Mouse (Mus musculus) CH12.LX (cell line): ENCODE data around the gene Hist2h4. TPM values are rescaled to one million over a fixed set of nuclear protein-coding genes. Genes with fewer than 3 reads are reported as not detected.
"Not testable (repeated sequence)": the region's sequence is repeated elsewhere in the genome, so short reads cannot be mapped to it uniquely, and the experiment has no call there.

Experiments
- DNase-seq: peaks from one replicate; pipeline ENCODE4 v3.0.0-alpha.2; 2013; ENCODE audit errors: extremely low read depth
- H3K27ac ChIP-seq: 2 replicates; pipeline ENCODE4 v1.5.1; 2012; ENCODE audit warnings: low read depth, mild to moderate bottlenecking, control low read depth, moderate library complexity; ENCODE audit not compliant: insufficient read depth
- H3K27me3 ChIP-seq: replicated peaks from 2 replicates; pipeline ENCODE3; 2012; ENCODE audit warnings: inconsistent platforms
- H3K36me3 ChIP-seq, 2 experiments: replicated peaks in 1 of 2; 2 replicates each; pipeline versions ENCODE3 to v1.6.1; 2012; ENCODE audit warnings: inconsistent platforms in 1 of 2, low read length in 1 of 2, mild to moderate bottlenecking in 1 of 2, mixed read lengths in 1 of 2, moderate library complexity in 1 of 2; ENCODE audit not compliant: control insufficient read depth in 1 of 2, insufficient read depth in 1 of 2
- H3K4me1 ChIP-seq, 2 experiments: 2 replicates each; pipeline ENCODE4 v1.6.1; 2012; ENCODE audit warnings: inconsistent platforms in 1 of 2, moderate library complexity in 1 of 2; ENCODE audit not compliant: insufficient read depth in 2 of 2, control insufficient read depth in 1 of 2
- H3K4me2 ChIP-seq: 2 replicates; pipeline ENCODE4 v1.6.1; 2012; ENCODE audit warnings: low read depth, mild to moderate bottlenecking, control low read depth; ENCODE audit not compliant: poor library complexity, insufficient read depth, severe bottlenecking
- H3K4me3 ChIP-seq, 3 experiments: fragments of 150-350 bp in 1 of 3; sonication (generic) in 1 of 3; replicated peaks in 1 of 3; 2 replicates each; pipeline versions ENCODE3 to v1.5.1; 2011 to 2012; ENCODE audit warnings: low read depth in 2 of 3, low read length in 2 of 3, mild to moderate bottlenecking in 2 of 3, moderate library complexity in 2 of 3, control low read depth in 1 of 3, improper control_type of control experiment in 1 of 3, inconsistent platforms in 1 of 3, mixed read lengths in 1 of 3; ENCODE audit not compliant: poor library complexity in 1 of 3
- H3K79me2 ChIP-seq: replicated peaks from 2 replicates; pipeline ENCODE4 v1.6.1; 2012; ENCODE audit warnings: mild to moderate bottlenecking, moderate library complexity; ENCODE audit not compliant: control insufficient read depth, poor library complexity, insufficient read depth, severe bottlenecking; ENCODE audit errors: extremely low read depth
- H3K9ac ChIP-seq: 2 replicates; pipeline ENCODE4 v1.6.1; 2012; ENCODE audit warnings: low read depth, mild to moderate bottlenecking, control low read depth, moderate library complexity; ENCODE audit not compliant: insufficient read depth
- H3K9me3 ChIP-seq: replicated peaks from 2 replicates; pipeline ENCODE3; 2012; ENCODE audit warnings: low read length, inconsistent platforms, mixed read lengths
- BHLHE40 ChIP-seq: IDR thresholded peaks from 2 replicates; pipeline ENCODE4 v1.6.1; 2011; ENCODE audit warnings: mild to moderate bottlenecking, low read depth, low read length, improper control_type of control experiment
- CHD1 ChIP-seq: IDR thresholded peaks from 2 replicates; pipeline ENCODE4 v1.6.1; 2012; ENCODE audit warnings: low read depth, low read length, improper control_type of control experiment, inconsistent platforms
- CHD2 ChIP-seq: IDR thresholded peaks from 2 replicates; pipeline ENCODE4 v1.6.1; 2011; ENCODE audit warnings: low read length, improper control_type of control experiment
- E2F4 ChIP-seq: IDR thresholded peaks from 2 replicates; pipeline ENCODE4 v1.6.1; 2011; ENCODE audit warnings: low read depth, low read length, improper control_type of control experiment; ENCODE audit not compliant: insufficient replicate concordance
- EP300 ChIP-seq: IDR thresholded peaks from 2 replicates; pipeline ENCODE4 v1.6.1; 2011; ENCODE audit warnings: low read length, improper control_type of control experiment
- GABPA ChIP-seq: IDR thresholded peaks from 2 replicates; pipeline ENCODE4 v1.6.1; 2012; ENCODE audit warnings: low read depth, low read length, improper control_type of control experiment, inconsistent platforms; ENCODE audit not compliant: insufficient replicate concordance
- IRF4 ChIP-seq: IDR thresholded peaks from 2 replicates; pipeline ENCODE4 v1.6.1; 2014; ENCODE audit warnings: low read depth, mild to moderate bottlenecking, inconsistent platforms, low read length, improper control_type of control experiment
- JUND ChIP-seq: conservative IDR thresholded peaks from 2 replicates; pipeline ENCODE4 v1.6.1; 2011; ENCODE audit warnings: low read depth, low read length, improper control_type of control experiment
- MAFK ChIP-seq: IDR thresholded peaks from 2 replicates; pipeline ENCODE4 v1.6.1; 2011; ENCODE audit warnings: low read length, improper control_type of control experiment; ENCODE audit not compliant: insufficient replicate concordance
- MAZ ChIP-seq: IDR thresholded peaks from 2 replicates; pipeline ENCODE4 v1.6.1; 2012; ENCODE audit warnings: low read depth, mild to moderate bottlenecking, inconsistent platforms, low read length, improper control_type of control experiment, moderate library complexity
- MYC ChIP-seq: IDR thresholded peaks from 2 replicates; pipeline ENCODE4 v1.6.1; 2011; ENCODE audit warnings: low read depth, mild to moderate bottlenecking, improper control_type of control experiment, low read length
- NELFE ChIP-seq: IDR thresholded peaks from 2 replicates; pipeline ENCODE4 v1.6.1; 2011; ENCODE audit warnings: low read depth, low read length, improper control_type of control experiment
- NRF1 ChIP-seq: IDR thresholded peaks from 2 replicates; pipeline ENCODE4 v1.6.1; 2014; ENCODE audit warnings: low read depth, mild to moderate bottlenecking, inconsistent platforms, low read length, improper control_type of control experiment, moderate library complexity
- PAX5 ChIP-seq: IDR thresholded peaks from 2 replicates; pipeline ENCODE4 v1.6.1; 2012; ENCODE audit warnings: low read length, inconsistent platforms, mixed read lengths
- POLR2A ChIP-seq: IDR thresholded peaks from 2 replicates; pipeline ENCODE4 v1.6.1; 2011; ENCODE audit warnings: low read depth, mild to moderate bottlenecking, improper control_type of control experiment, low read length
- RCOR1 ChIP-seq: conservative IDR thresholded peaks from 2 replicates; pipeline ENCODE4 v1.6.1; 2012; ENCODE audit warnings: low read depth, mild to moderate bottlenecking, inconsistent platforms, low read length, improper control_type of control experiment
- SIN3A ChIP-seq: IDR thresholded peaks from 2 replicates; pipeline ENCODE4 v1.6.1; 2012; ENCODE audit warnings: low read length, improper control_type of control experiment, inconsistent platforms
- TBP ChIP-seq: conservative IDR thresholded peaks from 2 replicates; pipeline ENCODE4 v1.6.1; 2011; ENCODE audit warnings: low read depth, low read length, improper control_type of control experiment
- UBTF ChIP-seq: IDR thresholded peaks from 2 replicates; pipeline ENCODE4 v1.6.1; 2012; ENCODE audit warnings: low read depth, mild to moderate bottlenecking, inconsistent platforms, low read length, improper control_type of control experiment, moderate library complexity
- USF2 ChIP-seq: conservative IDR thresholded peaks from 2 replicates; pipeline ENCODE4 v1.6.1; 2011; ENCODE audit warnings: low read depth, low read length, improper control_type of control experiment
- ZC3H11A ChIP-seq: IDR thresholded peaks from 2 replicates; pipeline ENCODE4 v1.6.1; 2012; ENCODE audit warnings: low read depth, mild to moderate bottlenecking, inconsistent platforms, low read length, improper control_type of control experiment
- ZKSCAN1 ChIP-seq: IDR thresholded peaks from 2 replicates; pipeline ENCODE4 v1.6.1; 2012; ENCODE audit warnings: low read depth, inconsistent platforms, low read length, improper control_type of control experiment, borderline replicate concordance
- ZMIZ1 ChIP-seq: IDR thresholded peaks from 2 replicates; pipeline ENCODE4 v1.6.1; 2012; ENCODE audit warnings: low read depth, mild to moderate bottlenecking, inconsistent platforms, low read length, improper control_type of control experiment
- dilution Hi-C: fragments of 300-500 bp; cut with MboI; formaldehyde crosslinking; loops from 2 replicates; pipeline ENCODE4 v1.14.3; 2020; ENCODE audit warnings: low sequenced_read_pairs; ENCODE audit not compliant: extremely low pct_unique_long_range_greater_than_20kb, extremely low pct_ligation_motif_present
- in situ Hi-C: fragments of 300-500 bp; cut with MboI; formaldehyde crosslinking; loops from 3 replicates; pipeline ENCODE4 v1.14.3; 2019; ENCODE audit warnings: low sequenced_read_pairs, low pct_ligation_motif_present, low pct_unique_long_range_greater_than_20kb, mixed read lengths
- polyA plus RNA-seq: library from polyadenylated mRNA; unstranded; fragments of >175 nt; gene quantifications from 2 replicates; pipeline ENCODE4 v1.2.1, GENCODE M21; 2012; ENCODE audit warnings: low read depth; ENCODE audit not compliant: insufficient read length
- total RNA-seq, 2 experiments: library from RNA; depleted of rRNA; stranded (reverse); fragments of 300-350 nt in 1 of 2; fragments of >200 nt in 1 of 2; gene quantifications; 2 replicates each; pipeline ENCODE4 v1.2.3; 2012 to 2014

Hist2h4 gene
- total and polyA plus RNA-seq, 3 experiments = 0.91 to 116 (median 2.5) TPM

GRCm38 (mm10) chr3:96269511-96270474 lies 6.7 kb upstream of the Hist2h4 start, which contains the start of gene Hist2h2bb (continued):
- TF ChIP-seq TBP = peak; percentile 99

GRCm38 (mm10) chr3:96268776-96269378 lies 5.8 kb upstream of the Hist2h4 start:
- DNase-seq, in situ Hi-C loops: not testable (repeated sequence)
- TF ChIP-seq UBTF = peak; percentile 79; the same call in 1 of the 2 replicates
- TF ChIP-seq NELFE = peak; percentile 63
- peak; percentile 82; the same call in 1 of the 2 replicates for TF ChIP-seq POLR2A
- 0 out of 2 replicates have a peak, but pooled peaks have one; percentile 1 for TF ChIP-seq RCOR1
- peak; percentile 18; the same call in 1 of the 2 replicates for TF ChIP-seq ZMIZ1
- TF ChIP-seq, all 38 proteins: peak for 5; not testable (repeated sequence) for 33

GRCm38 (mm10) chr3:96268051-96268775 lies 5.1 kb upstream of the Hist2h4 start, which contains the start of gene Hist2h3b:
Hist2h3b (plus strand) TSS chr3:96268654.
- peaks cover 0 to 37% of the 10 kb centered on the region in 2 experiments; a peak in 3 of 4 replicates for H3K4me1 ChIP-seq
- H3K36me3 ChIP-seq = no peaks in the 10 kb centered on the region
- 0 out of 2 replicates have a peak, but pooled peaks cover 10% of the 10 kb centered on the region for H3K79me2 ChIP-seq
- dilution Hi-C loops (no loop called here), in situ Hi-C loops (no loop called here)
- H3K9ac ChIP-seq = peak within 1 kb of the TSS; percentile 98
- H3K4me2 ChIP-seq = peak within 1 kb of the TSS; percentile 83
- H3K4me3 ChIP-seq = peak within 1 kb of the TSS; percentile 49 to 69 (median 65)
- peak; percentile 85 for DNase-seq
- no peaks in the 10 kb centered on the region for H3K27me3 ChIP-seq
- peak within 1 kb of the TSS; percentile 98 for H3K27ac ChIP-seq
- H3K9me3 ChIP-seq = no peaks in the 10 kb centered on the region
- TF ChIP-seq TBP = peak; percentile 98
- peak; percentile 95 for TF ChIP-seq NELFE
- no peak for TF ChIP-seq EP300
- TF ChIP-seq RCOR1 = no peak
- TF ChIP-seq CHD2 = peak; percentile 57; the same call in 1 of the 2 replicates
- 0 out of 2 replicates have a peak, but pooled peaks have one; percentile 10 for TF ChIP-seq NRF1
- TF ChIP-seq JUND = no peak
- no peak for TF ChIP-seq ZC3H11A
- no peak for TF ChIP-seq BHLHE40
- no peak for TF ChIP-seq E2F4
- TF ChIP-seq CHD1 = peak; percentile 88; the same call in 1 of the 2 replicates
- TF ChIP-seq POLR2A = peak; percentile 95
- TF ChIP-seq ZKSCAN1 = no peak
- no peak for TF ChIP-seq USF2
- TF ChIP-seq MYC = 0 out of 2 replicates have a peak, but pooled peaks have one; percentile 44
- TF ChIP-seq IRF4 = 0 out of 2 replicates have a peak, but pooled peaks have one; percentile 15
- no peak for TF ChIP-seq PAX5
- TF ChIP-seq MAFK = 0 out of 2 replicates have a peak, but pooled peaks have one; percentile 31
- TF ChIP-seq GABPA = no peak
- peak; percentile 78 for TF ChIP-seq SIN3A
- TF ChIP-seq MAZ = no peak

More at GRCm38 (mm10) chr3:96268776-96269378, 5.8 kb upstream of the Hist2h4 start:
- H3K9ac ChIP-seq = peak overlapping the region; percentile 98
- H3K4me2 ChIP-seq = peak overlapping the region; percentile 64
- H3K36me3 ChIP-seq, dilution Hi-C loops, H3K79me2 ChIP-seq, H3K27me3 ChIP-seq, H3K9me3 ChIP-seq: not testable (repeated sequence)
- peak overlapping the region; percentile 98 for H3K27ac ChIP-seq
- H3K4me3 ChIP-seq = peak overlapping the region; percentile 49 to 69 (median 65)
- H3K4me1 ChIP-seq = peaks cover 0 to 37% of the 10 kb centered on the region in 2 experiments; a peak in 3 of 4 replicates
